Mouse (Mus musculus): Measurements from ENCODE around the gene Srr. TPM values are rescaled to one million over a fixed set of nuclear protein-coding genes. Genes with fewer than 3 reads are reported as not detected.

The Srr gene
- polyA plus RNA-seq, 1 experiment: 10.5 TPM

- no peak overlapping the region for H3K4me3 ChIP-seq
- H3K27me3 ChIP-seq (ENCODE audit: control insufficient read depth, insufficient read depth, insufficient read length): no peaks in the 10 kb centered on the region
- H3K36me3 ChIP-seq (ENCODE audit: control insufficient read depth, insufficient read depth): peaks cover 58% of the 10 kb centered on the region
- no peak overlapping the region for H3K4me2 ChIP-seq (ENCODE audit: low read depth)
- TF ChIP-seq CEBPB (IDR thresholded peaks at IDR 0.05; ENCODE audit: insufficient read depth, poor library complexity, severe bottlenecking) (no peak), POLR2AphosphoS2 (IDR thresholded peaks at IDR 0.05; ENCODE audit: insufficient read length, low read depth) (no peak), E2F4 (IDR thresholded peaks at IDR 0.05; ENCODE audit: insufficient read depth) (no peak), MYOD1 (IDR thresholded peaks at IDR 0.05; ENCODE audit: control insufficient read depth in 1 of 3, insufficient read length in 2 of 3, low read depth in 2 of 3) (no peak), MYOG (IDR thresholded peaks at IDR 0.05; ENCODE audit: control insufficient read depth in 1 of 3, insufficient read depth in 1 of 3, insufficient read length in 2 of 3, low read depth in 2 of 3) (no peak), REST (IDR thresholded peaks at IDR 0.05; ENCODE audit: insufficient read depth, insufficient read length) (no peak), POLR2A (IDR thresholded peaks at IDR 0.05; ENCODE audit: insufficient read length, low read depth) (no peak), TCF12 (IDR thresholded peaks at IDR 0.05; ENCODE audit: insufficient read depth, poor library complexity, severe bottlenecking) (no peak), SRF (IDR thresholded peaks at IDR 0.05; ENCODE audit: control insufficient read depth, insufficient read length, low read depth) (no peak), USF1 (IDR thresholded peaks at IDR 0.05; ENCODE audit: low read depth) (no peak), TCF3 (IDR thresholded peaks at IDR 0.05; ENCODE audit: insufficient read length, low read depth) (no peak), MAX (IDR thresholded peaks at IDR 0.05; ENCODE audit: low read depth) (no peak)
- H3K79me2 ChIP-seq (ENCODE audit: control insufficient read depth, insufficient read depth): no peaks in the 10 kb centered on the region
- H3ac ChIP-seq (ENCODE audit: control insufficient read depth, insufficient read length): no peak overlapping the region
Observed at GRCm38 (mm10) chr11:74909978-74910377, 15.8 kb downstream of the Srr start.

- TF ChIP-seq MAX (IDR thresholded peaks at IDR 0.05; ENCODE audit: low read depth) (no peak), POLR2AphosphoS2 (IDR thresholded peaks at IDR 0.05; ENCODE audit: insufficient read length, low read depth) (peak; percentile 36)
- Histone ChIP-seq H3ac (ENCODE audit: control insufficient read depth, insufficient read length) (no peak overlapping the region), H3K36me3 (ENCODE audit: control insufficient read depth, insufficient read depth) (peaks cover 69% of the 10 kb centered on the region), H3K79me2 (ENCODE audit: control insufficient read depth, insufficient read depth) (no peaks in the 10 kb centered on the region), H3K4me2 (ENCODE audit: low read depth) (no peak overlapping the region), H3K27me3 (ENCODE audit: control insufficient read depth, insufficient read depth, insufficient read length) (no peaks in the 10 kb centered on the region), H3K4me3 (no peak overlapping the region)
Observed at GRCm38 (mm10) chr11:74908618-74909399, 16.9 kb downstream of the Srr start.

GRCm38 (mm10) chr11:74907850-74908249 lies 17.9 kb downstream of the Srr start:
- Histone ChIP-seq H3K4me2 (ENCODE audit: low read depth) (no peak overlapping the region), H3K27me3 (ENCODE audit: control insufficient read depth, insufficient read depth, insufficient read length) (no peaks in the 10 kb centered on the region), H3K36me3 (ENCODE audit: control insufficient read depth, insufficient read depth) (peaks cover 79% of the 10 kb centered on the region), H3ac (ENCODE audit: control insufficient read depth, insufficient read length) (no peak overlapping the region), H3K4me3 (no peak overlapping the region), H3K79me2 (ENCODE audit: control insufficient read depth, insufficient read depth) (no peaks in the 10 kb centered on the region)
- TF ChIP-seq MAX (IDR thresholded peaks at IDR 0.05; ENCODE audit: low read depth) (no peak), POLR2AphosphoS2 (IDR thresholded peaks at IDR 0.05; ENCODE audit: insufficient read length, low read depth) (no peak), TCF12 (IDR thresholded peaks at IDR 0.05; ENCODE audit: insufficient read depth, poor library complexity, severe bottlenecking) (no peak), POLR2A (IDR thresholded peaks at IDR 0.05; ENCODE audit: insufficient read length, low read depth) (no peak), USF1 (IDR thresholded peaks at IDR 0.05; ENCODE audit: low read depth) (no peak), MYOG (IDR thresholded peaks at IDR 0.05; ENCODE audit: control insufficient read depth in 1 of 3, insufficient read depth in 1 of 3, insufficient read length in 2 of 3, low read depth in 2 of 3) (no peak), CEBPB (IDR thresholded peaks at IDR 0.05; ENCODE audit: insufficient read depth, poor library complexity, severe bottlenecking) (no peak), TCF3 (IDR thresholded peaks at IDR 0.05; ENCODE audit: insufficient read length, low read depth) (no peak), MYOD1 (IDR thresholded peaks at IDR 0.05; ENCODE audit: control insufficient read depth in 1 of 3, insufficient read length in 2 of 3, low read depth in 2 of 3) (no peak)

- H3K4me2 ChIP-seq (ENCODE audit: low read depth): no peak overlapping the region
- H3K79me2 ChIP-seq (ENCODE audit: control insufficient read depth, insufficient read depth): peaks cover 36% of the 10 kb centered on the region
- no peak overlapping the region for H3K4me3 ChIP-seq
- H3ac ChIP-seq (ENCODE audit: control insufficient read depth, insufficient read length): no peak overlapping the region
- TF ChIP-seq MAX (IDR thresholded peaks at IDR 0.05; ENCODE audit: low read depth) (no peak), CEBPB (IDR thresholded peaks at IDR 0.05; ENCODE audit: insufficient read depth, poor library complexity, severe bottlenecking) (no peak), MYOG (IDR thresholded peaks at IDR 0.05; ENCODE audit: control insufficient read depth in 1 of 3, insufficient read depth in 1 of 3, insufficient read length in 2 of 3, low read depth in 2 of 3) (no peak)
- no peaks in the 10 kb centered on the region for H3K27me3 ChIP-seq (ENCODE audit: control insufficient read depth, insufficient read depth, insufficient read length)
- H3K36me3 ChIP-seq (ENCODE audit: control insufficient read depth, insufficient read depth): peaks cover 76% of the 10 kb centered on the region
Observed at GRCm38 (mm10) chr11:74902416-74902815, 23.3 kb downstream of the Srr start.

- H3K79me2 ChIP-seq (ENCODE audit: control insufficient read depth, insufficient read depth): peaks cover 36% of the 10 kb centered on the region
- no peak overlapping the region for H3K4me3 ChIP-seq
- no peaks in the 10 kb centered on the region for H3K27me3 ChIP-seq (ENCODE audit: control insufficient read depth, insufficient read depth, insufficient read length)
- no peak overlapping the region for H3ac ChIP-seq (ENCODE audit: control insufficient read depth, insufficient read length)
- H3K4me2 ChIP-seq (ENCODE audit: low read depth): no peak overlapping the region
- peaks cover 68% of the 10 kb centered on the region for H3K36me3 ChIP-seq (ENCODE audit: control insufficient read depth, insufficient read depth)
- no peak for TF ChIP-seq REST (IDR thresholded peaks at IDR 0.05; ENCODE audit: insufficient read depth, insufficient read length)
Observed at GRCm38 (mm10) chr11:74901555-74901954, 24.2 kb downstream of the Srr start.
